Mouse (Mus musculus): ENCODE measurements at regions not wholly inside any gene's neighbourhood (a gene's known extent, or its start where the extent isn't known, plus 50 kb on each side); places are given as distances from the start of the nearest gene placed in this dataset.

DNA sequence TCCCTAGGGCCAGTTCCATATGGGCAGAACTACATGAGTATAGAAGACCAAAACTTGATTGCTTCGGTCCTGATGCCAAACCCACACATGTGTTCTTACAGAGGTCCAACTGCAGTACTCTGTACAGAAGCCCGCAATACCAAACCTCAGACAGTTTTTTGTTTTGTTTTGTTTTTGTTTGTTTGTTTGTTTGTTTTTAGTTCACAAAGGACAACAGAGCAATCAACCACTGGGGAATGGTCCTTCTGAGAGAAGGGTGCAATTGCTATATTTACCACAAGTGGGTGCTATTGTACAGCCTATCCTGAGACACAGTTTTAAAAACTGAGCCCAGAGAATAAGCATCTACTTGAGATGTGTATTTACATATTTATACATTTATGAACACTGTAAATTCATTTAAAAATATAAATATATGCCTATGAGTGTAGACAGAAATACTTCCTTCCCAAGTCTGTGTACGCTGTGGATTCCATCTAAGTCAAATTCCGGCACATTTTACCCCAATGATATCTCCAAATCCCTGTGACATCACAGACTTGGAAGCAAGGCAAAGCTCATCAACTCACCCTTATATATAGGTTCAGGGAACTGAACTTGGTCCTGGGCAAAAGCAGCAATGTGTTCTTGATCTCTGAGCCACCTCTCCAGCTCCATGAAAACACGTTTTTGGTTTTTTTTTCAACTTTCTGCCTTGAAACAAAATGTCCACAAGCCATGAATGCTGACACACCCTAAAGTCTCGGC lies 101.3 kb upstream of the A26c2 start:
- no peak for DNase-seq

DNA sequence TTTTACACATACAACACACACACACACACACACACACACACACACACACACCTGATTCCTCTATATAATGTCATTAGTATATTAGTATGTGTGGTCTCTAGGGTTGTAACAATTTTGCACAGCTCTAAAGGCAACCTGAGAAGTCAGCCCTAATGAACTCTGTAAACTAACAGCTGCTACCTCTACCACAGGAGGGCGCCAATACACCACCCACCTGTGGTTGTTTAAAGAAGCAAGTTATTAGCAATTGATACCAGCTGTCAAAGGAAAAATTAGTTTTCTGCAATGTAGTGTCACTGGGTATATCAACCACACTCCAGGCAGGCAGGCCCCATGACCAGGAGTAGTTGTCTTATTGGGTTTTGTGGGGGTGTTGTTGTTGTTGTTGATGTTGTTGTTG lies 98.8 kb upstream of the A26c2 start:
- peak; percentile 11 for DNase-seq

DNA sequence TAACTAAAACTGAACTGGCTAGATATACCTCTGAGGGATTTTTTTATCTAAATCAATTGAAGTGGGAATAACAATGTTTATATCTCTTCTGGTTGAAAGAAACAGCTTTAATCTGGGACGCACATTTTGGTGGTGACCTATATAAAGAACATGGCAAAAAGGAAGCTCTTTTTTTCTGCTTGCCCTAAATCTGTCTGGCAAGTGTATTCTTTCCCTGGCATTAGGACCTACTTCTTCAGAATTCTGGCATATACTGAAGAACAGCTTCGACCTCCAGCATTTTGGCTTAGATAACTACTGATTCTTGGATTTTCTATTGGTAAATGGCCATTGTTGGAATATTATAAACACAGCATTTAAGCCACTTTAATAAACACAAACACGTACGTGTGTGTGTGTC lies 70.9 kb upstream of the A26c2 start:
- DNase-seq, result no peak

DNA sequence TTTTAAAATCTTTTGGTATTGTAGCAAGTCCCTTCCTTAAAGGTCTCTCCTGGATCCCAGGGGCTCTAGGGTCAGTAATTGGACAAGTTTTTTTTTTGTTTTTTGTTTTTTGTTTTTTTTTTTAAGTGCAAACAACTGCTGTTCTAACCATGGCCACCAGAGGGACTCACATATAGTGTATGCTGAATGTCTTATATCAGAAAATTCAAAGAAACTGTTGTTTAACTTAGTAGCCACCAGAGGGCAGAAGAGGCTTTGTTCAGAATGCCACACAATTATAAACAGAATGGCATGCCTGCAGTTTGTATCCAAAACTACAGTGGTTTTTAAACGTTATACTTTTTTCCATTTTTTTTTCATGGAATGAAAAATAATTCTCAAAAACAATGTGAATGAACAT lies 53.6 kb upstream of the A26c2 start:
- no peak for DNase-seq

Measured in kidney, adult 18-20 months (tissue).